Mouse (Mus musculus): Measurements from ENCODE around the gene Col1a2.

Col1a2 gene

GRCm38 (mm10) chr6:4521031-4521430, 16.4 kb downstream of the Col1a2 start:
- in situ Hi-C loops (cut with MboI, MseI), result no loop called here

GRCm38 (mm10) chr6:4528439-4528838, 23.8 kb downstream of the Col1a2 start:
- in situ Hi-C loops (cut with MboI, MseI), result no loop called here

- in situ Hi-C loops (cut with MboI, MseI), result no loop called here
Observed at GRCm38 (mm10) chr6:4530986-4531385, 26.4 kb downstream of the Col1a2 start.

GRCm38 (mm10) chr6:4532898-4533297, 28.3 kb downstream of the Col1a2 start:
- in situ Hi-C loops (cut with MboI, MseI), result no loop called here

GRCm38 (mm10) chr6:4534462-4535079, 30.0 kb downstream of the Col1a2 start:
- in situ Hi-C loops (cut with MboI, MseI), result no loop called here

DNA sequence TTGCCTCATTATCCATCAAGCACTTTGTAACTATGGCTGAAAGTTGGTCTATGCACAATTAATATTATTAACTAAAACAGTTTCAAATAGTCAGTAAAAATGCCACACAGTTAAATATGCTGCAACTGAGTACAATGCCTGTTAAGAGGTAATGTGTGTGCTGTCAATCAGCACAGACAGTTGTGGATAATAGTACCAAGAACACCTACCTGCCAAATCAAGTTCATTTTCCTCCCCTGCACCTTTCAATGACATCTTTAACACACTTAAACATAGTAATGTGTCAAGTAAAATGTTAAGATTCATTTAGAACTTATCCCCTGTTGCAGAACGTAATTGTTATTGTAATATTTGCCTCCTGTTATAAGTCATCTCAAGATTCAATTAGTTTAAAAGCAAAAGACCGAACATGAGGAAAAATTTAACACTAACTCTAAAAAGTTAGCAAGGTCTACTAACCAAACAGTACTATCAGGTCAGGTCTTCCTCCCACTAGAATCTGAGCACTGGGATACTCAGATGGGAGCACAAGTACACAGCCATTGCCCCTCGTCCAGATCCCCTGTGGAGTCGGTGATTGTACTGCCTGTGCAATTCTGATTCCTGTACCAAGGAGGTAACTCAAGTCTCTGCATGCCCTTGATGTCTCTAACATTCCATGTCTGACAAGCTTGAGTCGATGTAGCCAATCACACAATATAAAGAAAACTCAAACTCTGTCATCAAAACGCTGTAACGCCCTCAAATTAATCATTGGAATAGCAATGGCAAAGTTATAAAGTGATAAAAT, 37.5 kb downstream of the Col1a2 start:
- in situ Hi-C loops (cut with MboI, MseI), result no loop called here

DNA sequence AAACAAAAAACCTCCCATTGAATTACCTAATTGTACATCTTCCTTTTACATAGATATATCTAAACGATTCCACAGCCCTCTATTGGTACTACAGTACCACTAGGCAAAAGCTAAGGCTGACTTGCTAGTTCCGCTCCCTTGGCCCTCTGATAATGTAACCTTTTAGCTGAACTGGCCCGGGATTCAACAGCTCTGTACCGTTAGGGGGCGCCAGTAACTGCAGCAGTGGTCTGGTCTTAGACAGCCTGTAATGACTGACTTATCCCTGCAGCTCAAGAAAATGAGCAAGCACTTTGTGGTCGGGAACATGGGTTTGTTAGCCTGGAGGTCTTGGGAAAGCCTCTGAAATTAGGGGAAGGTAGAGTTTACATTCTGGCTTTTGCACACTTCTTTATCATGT, 39.9 kb downstream of the Col1a2 start:
- in situ Hi-C loops (cut with MboI, MseI), result no loop called here

DNA sequence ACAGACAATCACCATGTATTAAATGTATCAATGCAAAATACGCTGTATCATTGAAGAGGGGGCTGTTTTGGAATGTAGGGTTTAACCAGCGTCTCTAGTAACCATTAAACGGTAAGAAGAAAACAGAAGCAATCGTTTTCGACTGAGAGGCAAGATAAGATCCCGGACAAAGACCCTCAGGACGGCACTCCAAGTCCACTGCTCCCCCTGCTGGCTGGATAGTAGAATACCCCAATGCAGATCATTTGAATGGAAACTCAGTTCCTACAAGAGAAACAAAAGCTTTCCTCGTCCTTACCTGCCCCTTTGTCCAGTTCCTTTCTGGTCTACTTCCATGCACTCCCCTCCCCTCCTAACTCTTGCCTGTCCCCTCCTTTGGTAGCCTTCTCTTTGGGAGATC, 41.1 kb downstream of the Col1a2 start:
- in situ Hi-C loops (cut with MboI, MseI), result no loop called here

DNA sequence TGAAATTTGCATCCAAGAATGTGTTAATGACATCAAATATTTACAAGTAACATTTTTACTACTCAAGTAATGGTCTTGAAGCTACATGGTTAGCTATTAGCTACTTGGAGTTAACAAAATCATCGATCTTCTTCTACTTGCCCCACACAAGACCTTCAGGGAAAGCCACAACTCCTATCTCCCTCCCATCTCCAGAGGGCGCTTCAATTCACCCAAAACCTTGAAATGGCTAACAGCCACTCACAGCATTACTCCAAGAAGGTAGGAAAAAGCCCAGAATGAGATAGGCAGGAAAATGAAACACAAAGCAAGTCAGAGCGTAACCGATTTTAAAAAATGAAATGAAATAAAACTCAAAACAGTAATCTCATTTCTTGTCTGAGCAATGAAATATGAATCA, 44.3 kb downstream of the Col1a2 start:
- in situ Hi-C loops (cut with MboI, MseI), result no loop called here

GRCm38 (mm10) chr6:4549846-4550548, 45.4 kb downstream of the Col1a2 start:
- in situ Hi-C loops (cut with MboI, MseI), result loop anchor here (25.0 kb wide), 2 partner anchors 562 to 837 kb away; partner anchors contain the start of gene Asb4

- in situ Hi-C loops (cut with MboI, MseI), result loop anchor here (25.0 kb wide), 2 partner anchors 562 to 837 kb away; partner anchors contain the start of gene Asb4
Observed at GRCm38 (mm10) chr6:4550549-4550915, 45.9 kb downstream of the Col1a2 start.

DNA sequence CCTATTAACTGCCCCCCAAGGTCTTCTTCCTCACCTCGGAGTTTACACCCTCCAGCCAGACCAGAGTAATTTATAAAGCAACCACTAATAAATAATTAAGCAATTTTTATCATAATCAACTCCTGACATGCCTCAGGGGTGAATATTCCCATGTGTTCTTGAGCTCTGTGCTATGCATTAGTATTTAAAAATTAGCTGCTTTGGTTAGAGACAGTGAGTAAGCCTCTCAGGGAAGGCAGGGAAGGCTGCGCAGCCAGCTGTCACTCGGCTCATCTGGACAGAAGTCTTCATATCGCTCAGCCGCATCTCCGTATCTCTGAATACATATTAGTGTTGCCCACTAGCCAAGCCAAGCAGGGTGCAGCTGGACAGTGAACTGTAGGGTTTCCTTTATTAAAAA, 50.8 kb downstream of the Col1a2 start:
- in situ Hi-C loops (cut with MboI, MseI), result loop anchor here (25.0 kb wide), 2 partner anchors 557 to 832 kb away; partner anchors contain the start of gene Asb4

GRCm38 (mm10) chr6:4557086-4557485, 52.5 kb downstream of the Col1a2 start:
- in situ Hi-C loops (cut with MboI, MseI), result loop anchor here (25.0 kb wide), 2 partner anchors 555 to 830 kb away; partner anchors contain the start of gene Asb4

GRCm38 (mm10) chr6:4557678-4558077, 53.1 kb downstream of the Col1a2 start:
- in situ Hi-C loops (cut with MboI, MseI), result loop anchor here (25.0 kb wide), 2 partner anchors 555 to 830 kb away; partner anchors contain the start of gene Asb4

DNA sequence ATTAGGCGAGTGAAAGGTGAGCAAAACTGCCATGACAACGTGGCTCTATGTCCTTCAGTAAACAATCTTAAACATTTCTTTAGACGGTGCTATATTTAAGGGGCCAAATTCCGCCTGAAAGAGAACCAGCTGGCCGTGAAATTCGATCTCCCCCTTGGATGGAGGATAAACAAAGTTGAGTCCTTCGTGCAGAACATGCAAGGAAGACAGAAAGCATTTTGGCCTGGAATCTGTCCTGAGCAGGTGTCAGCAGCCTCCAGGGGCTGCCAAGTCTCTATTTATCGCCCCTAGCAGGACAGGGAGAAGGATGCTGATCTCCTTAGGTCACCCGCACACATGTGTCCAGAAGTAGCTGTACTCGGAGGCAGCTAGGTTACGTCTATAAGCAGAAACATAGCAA, 56.5 kb downstream of the Col1a2 start:
- in situ Hi-C loops (cut with MboI, MseI), result loop anchor here (25.0 kb wide), 2 partner anchors 551 to 826 kb away; partner anchors contain the start of gene Asb4

GRCm38 (mm10) chr6:4561621-4562020, 57.0 kb downstream of the Col1a2 start:
- in situ Hi-C loops (cut with MboI, MseI), result loop anchor here (25.0 kb wide), 2 partner anchors 551 to 826 kb away; partner anchors contain the start of gene Asb4

DNA sequence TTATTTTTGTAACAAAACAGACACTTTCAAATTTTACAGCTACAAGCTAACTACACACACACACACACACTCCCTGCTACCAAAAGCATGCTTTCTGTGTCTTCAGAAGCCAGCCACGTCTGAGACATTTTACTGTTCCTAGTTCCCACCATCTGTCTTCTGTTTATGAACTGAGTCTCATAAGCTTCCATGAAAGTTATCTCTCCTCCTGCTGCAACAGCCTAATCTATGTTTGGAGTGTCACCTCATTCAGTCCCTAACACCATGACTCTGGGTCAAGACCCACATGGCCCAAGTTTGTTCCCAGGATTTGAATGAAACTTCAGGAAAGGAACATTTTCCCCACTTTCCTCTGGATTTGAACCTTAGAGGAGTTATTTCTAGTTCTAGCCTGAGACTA, 57.8 kb downstream of the Col1a2 start:
- in situ Hi-C loops (cut with MboI, MseI), result loop anchor here (25.0 kb wide), 2 partner anchors 550 to 825 kb away; partner anchors contain the start of gene Asb4

- in situ Hi-C loops (cut with MboI, MseI), result loop anchor here (25.0 kb wide), 2 partner anchors 549 to 824 kb away; partner anchors contain the start of gene Asb4
Observed at GRCm38 (mm10) chr6:4563477-4563876, 58.9 kb downstream of the Col1a2 start.

DNA sequence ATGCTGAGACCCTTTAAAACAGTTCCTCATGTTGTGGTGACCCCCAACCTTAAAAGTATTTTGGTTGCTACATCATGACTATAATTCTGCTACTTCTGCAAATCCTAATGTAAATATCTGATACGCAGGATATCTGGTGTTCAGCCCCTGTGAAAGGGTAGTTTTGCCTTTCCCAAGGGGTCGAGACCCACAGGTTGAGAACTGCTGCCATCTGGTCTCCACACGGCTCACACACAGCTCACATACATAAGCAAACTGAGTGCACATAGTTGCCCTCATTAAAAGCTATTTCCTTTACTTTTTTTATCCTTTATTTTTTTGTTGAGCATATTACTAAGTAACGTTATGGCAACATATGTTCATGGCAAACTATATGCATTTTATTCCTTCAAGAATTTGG, 65.8 kb downstream of the Col1a2 start:
- in situ Hi-C loops (cut with MboI, MseI), result loop anchor here (25.0 kb wide), 2 partner anchors 542 to 817 kb away; partner anchors contain the start of gene Asb4

- in situ Hi-C loops (cut with MboI, MseI), result no loop called here
Observed at GRCm38 (mm10) chr6:4577756-4578155, 73.1 kb downstream of the Col1a2 start.

DNA sequence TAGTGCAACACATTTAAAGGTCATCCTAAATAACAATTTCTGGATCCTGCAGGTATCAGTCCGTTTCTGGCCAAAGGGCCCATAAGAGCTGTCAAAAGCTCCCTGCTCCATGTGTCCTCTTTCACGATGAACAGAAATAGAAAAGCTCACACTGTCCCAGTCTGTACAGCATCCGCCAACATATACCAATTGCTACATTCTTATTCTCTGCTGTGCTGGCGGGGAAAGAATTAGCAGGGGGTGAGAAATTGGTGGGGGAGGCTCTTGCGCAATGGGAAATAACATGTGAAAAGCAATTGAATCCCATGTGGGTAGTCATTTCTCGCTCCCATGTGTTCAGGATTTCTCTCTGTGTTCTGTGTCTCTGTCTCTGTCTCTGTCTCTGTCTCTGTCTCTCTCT, 73.7 kb downstream of the Col1a2 start:
- in situ Hi-C loops (cut with MboI, MseI), result no loop called here

GRCm38 (mm10) chr6:4579620-4580019, 75.0 kb downstream of the Col1a2 start:
- in situ Hi-C loops (cut with MboI, MseI), result no loop called here
